Mouse (Mus musculus) monocyte, adult 2 months (primary cell): Measurements from ENCODE around the gene Spata20.

ENCODE experiments used
- DNase-seq, 2 experiments: peaks; one replicate each; pipeline ENCODE4 v3.0.0; 2022; ENCODE audit warnings: low spot score in 2 of 2, low read depth in 1 of 2

The Spata20 gene

GRCm38 (mm10) chr11:94486001-94486400 lies at the start of gene Spata20:
Gene Spata20 (minus strand): TSS chr11:94486179.
- peak in 1 of 2 experiments; percentile 39 for DNase-seq

GRCm38 (mm10) chr11:94533171-94533570 lies 47.2 kb upstream of the Spata20 start:
- DNase-seq, result no peak

DNA sequence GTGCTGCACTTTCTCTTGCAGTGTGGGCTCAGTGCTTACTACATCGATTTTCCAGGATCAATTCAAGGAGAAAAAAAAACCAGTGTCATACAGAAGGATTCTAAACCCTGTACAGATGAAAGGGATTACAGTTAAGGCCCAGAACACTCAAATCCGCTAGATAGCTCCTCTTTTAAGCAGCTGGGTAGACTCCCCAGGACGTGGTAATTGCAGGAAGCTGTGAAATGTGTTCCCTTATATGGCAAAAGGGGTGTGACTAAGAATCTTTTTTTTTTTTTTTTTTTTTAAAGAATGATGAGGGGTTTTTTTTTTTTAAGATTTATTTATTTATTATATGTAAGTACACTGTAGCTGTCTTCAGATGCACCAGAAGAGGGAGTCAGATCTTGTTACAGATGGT lies 42.9 kb upstream of the Spata20 start:
- no peak for DNase-seq

GRCm38 (mm10) chr11:94526171-94526879 lies 40.3 kb upstream of the Spata20 start:
- DNase-seq, result no peak

DNA sequence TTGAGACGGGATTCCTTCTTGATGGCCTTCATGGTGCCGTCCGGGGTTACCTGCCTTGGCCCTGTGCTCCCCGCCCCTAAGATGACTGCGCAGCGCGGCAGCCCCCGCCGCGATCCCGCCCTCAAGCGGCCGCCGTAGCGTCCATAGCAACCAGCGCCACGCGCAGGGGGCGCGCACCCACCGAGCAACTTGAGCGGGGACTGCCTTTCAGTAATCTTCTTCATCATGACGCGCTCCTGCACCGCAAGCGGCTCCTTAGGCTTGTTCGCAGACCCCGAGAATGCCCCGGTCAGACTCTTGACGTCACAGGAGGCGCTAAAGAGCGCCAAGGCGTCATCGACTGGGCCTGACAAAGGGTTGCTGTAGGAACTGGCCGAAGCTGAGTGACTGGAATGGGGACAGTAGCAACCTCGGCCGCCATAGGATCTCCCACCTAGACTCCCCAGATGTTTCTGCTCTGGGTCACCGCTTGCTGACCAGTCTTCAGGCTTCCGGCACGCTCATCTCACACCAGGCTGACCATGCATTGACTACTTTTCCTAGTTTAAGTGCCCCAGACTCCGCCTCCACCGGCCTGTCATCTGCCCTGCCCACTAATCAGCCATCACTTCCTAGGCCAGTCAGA lies 35.4 kb upstream of the Spata20 start, which contains the start of gene Mycbpap:
Gene Mycbpap, minus strand, starts transcription at position 524 of the 625 bp plus-strand sequence.
- peak in 1 of 2 experiments; percentile 29 for DNase-seq

DNA sequence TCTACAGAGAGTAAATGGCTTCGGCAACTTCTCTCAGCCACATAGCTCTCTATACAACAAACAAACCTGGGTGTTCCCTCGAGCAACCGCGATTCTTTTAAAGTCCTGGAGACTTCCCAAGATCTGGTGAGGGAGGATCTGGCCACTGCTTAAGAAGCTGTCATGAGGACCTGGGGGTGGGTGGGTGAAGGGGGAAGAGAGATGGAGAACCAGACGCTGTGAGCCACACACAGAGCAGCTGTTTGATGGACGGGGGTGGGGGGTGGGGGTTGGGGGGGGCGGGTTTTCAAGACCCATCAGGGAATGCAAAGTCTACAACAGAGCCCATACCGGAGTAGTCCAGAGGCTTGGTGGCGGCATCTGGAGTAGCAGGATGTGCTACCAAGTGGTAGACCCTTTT lies 27.5 kb upstream of the Spata20 start:
- no peak for DNase-seq

DNA sequence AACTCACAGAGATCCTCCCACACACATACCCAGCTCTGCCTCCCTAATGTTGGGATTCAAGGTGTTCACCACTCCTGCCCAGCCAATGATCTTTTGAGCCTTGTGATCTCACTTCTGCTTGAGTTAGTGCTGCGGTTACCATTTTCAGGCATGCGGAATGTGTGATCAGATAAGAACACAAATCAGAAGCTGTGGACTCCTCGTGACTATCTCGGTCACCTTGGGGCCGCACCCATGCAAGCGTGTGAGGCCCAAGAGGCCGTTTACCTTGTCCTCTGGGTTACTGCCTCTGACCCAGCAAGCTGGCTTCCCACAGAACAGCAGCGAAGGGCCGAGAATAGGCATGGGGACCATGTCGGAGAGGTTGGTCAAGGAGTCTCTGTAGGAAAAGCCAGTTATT lies 23.0 kb upstream of the Spata20 start:
- DNase-seq, result no peak

DNA sequence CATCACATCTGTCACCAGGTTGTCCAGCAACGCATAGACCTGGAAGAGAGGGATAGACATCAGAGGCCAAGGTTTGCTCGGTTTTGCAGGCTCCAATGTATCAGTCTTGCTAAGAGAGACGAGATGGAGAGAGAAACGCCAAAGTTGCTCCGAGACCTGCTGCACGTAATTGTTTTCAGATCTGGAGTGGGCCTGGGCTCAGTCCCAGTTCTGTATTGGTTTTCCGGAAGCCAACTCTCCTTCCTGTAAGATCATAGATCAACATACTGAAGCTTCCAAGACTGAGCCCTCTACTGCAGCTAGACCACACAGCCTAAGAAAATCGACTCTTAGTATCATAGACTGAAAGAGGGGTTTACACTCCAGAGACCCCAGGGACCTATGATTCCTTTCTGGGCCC lies 15.5 kb upstream of the Spata20 start:
- no peak for DNase-seq

GRCm38 (mm10) chr11:94500362-94500761 lies 14.4 kb upstream of the Spata20 start:
- no peak for DNase-seq

- DNase-seq, result no peak
Observed at GRCm38 (mm10) chr11:94499661-94500152, 13.7 kb upstream of the Spata20 start, which contains the start of gene Epn3. Gene Epn3 (minus strand): TSS chr11:94499974.

- DNase-seq, result no peak
Observed at GRCm38 (mm10) chr11:94499035-94499434, 13.1 kb upstream of the Spata20 start.

DNA sequence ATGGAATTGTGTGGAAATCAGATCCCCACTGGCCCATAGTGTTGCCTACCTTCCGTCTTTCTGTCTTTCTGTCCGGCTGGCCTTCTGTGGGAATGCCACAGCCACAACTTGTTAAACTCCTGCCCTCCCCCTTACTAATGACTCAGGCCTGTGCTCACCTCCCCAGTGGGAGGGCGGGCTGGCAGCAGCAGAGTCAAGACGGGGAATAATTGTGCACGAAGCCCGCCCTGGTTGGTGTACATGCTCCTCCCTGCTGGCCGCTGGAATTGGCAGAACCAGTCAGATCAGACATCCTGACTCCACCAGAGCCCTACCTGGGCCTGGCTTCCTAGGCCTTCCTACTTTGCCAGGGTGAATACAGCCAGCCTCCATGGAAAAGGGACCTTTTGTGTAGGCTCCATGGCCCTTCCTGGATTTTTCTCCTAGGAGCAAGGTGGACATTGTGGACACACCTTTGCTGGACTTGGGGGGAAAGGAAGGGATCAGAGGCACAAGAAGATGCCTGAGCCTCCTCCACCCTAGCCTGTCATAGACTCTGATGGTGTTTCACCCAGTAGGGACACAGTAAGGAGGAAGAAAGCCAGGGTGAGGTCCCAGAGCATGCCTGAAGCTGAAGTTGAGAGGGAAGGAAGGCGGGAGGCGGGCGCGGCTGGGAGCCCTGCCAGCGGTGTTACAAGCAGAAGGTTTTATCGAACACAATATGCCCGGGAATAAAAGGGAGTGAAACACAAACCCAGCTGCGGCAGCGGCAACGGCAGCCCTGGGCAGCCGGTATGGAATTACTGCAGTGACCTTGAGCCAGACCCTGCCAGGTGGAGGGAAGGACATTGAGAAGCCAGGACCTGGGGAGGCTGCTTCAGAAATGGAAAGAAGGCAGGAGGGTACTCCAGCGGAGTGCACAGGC lies 12.4 kb upstream of the Spata20 start:
- no peak for DNase-seq

DNA sequence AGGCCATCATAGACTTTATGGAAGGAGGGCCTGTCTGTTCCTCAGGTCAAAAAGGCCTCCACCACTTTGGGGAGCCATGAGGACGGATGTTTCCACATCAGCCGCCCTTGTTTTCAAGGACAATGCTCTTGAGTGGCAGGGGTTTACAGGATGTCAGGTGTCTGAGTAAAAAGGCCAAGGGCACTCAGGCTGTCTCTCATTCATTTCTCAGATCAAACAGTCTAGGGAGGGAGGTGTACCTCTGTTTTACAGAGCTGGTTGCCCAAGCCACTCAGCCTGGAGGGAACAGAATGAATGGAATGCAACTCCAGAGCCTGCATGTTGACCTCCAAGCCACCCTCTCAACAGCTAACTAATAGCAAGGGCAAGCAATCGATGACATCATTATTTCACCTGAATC lies 9.4 kb upstream of the Spata20 start:
- DNase-seq, result no peak

DNA sequence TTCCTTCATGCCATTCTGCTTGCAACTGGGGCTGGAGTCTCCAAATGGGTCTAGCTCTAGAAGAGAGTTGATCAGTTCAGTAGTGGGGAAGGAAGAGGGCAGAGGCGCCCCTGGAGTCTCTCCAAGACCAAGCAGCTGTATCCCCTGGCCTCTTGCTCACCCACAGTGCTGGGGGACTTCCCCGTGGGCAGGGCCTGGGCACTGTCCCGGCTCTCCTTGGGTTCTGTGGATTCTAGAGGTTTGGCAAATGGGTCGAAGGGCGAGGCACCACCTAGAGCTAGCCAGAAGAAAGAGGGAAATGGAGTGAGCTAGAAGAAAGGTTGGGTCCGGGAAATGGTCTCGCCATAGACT lies 5.7 kb upstream of the Spata20 start:
- no peak for DNase-seq

DNA sequence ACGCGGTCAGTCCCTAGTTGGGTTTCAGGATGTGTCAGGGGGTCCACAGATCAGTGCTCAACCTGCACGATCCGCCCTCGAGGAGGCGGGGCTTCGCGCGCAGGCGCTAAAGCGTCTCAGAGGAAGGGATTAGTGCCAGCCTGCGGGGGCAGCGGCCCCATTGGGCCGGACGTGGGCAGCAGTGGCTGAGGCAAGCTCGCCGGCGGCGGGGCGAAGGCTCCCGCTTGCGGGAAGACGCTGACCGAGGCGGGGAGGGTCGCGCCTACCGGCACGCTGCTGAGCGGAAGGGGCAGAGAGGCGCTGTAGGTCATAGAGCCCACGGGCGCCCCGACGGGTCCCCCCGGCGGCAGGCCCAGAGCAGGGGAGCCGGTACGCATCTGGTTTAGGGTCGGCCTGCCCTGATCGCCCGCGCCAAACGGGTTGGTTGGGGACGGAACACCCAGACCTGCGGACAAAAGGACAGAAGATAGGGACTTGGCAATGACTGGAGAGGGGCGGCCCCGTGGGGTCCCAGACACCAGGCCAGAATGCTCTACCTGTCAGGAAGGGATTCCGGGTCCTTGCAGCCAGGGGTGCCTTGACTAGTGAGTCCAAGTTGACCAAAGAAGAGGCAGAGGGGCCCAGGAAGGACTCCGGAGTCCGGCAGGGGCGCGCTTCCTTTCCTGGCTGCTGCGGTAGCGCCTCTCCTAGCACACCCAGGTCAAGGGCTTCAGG lies 5.2 kb upstream of the Spata20 start:
- DNase-seq, result no peak

DNA sequence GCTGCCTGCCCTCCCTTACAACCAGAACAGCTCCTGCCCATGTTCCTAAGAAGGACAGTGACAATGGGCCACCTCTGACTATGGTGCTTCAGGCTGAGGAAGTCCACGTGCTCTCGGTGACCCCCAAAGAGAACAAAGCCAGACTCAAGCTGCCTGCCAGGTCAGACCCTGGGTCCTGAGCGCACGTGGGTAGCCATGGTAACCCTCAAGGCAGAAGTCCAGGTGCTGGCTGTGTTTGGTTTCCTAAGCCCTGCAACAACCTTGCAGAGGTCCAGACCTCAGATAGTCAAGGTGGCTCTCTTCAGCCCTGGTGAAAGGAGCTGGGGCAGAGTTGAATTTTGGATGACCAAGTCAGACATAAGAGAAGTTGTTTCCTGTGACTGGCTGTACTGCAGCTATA lies 3.8 kb upstream of the Spata20 start:
- no peak for DNase-seq

DNA sequence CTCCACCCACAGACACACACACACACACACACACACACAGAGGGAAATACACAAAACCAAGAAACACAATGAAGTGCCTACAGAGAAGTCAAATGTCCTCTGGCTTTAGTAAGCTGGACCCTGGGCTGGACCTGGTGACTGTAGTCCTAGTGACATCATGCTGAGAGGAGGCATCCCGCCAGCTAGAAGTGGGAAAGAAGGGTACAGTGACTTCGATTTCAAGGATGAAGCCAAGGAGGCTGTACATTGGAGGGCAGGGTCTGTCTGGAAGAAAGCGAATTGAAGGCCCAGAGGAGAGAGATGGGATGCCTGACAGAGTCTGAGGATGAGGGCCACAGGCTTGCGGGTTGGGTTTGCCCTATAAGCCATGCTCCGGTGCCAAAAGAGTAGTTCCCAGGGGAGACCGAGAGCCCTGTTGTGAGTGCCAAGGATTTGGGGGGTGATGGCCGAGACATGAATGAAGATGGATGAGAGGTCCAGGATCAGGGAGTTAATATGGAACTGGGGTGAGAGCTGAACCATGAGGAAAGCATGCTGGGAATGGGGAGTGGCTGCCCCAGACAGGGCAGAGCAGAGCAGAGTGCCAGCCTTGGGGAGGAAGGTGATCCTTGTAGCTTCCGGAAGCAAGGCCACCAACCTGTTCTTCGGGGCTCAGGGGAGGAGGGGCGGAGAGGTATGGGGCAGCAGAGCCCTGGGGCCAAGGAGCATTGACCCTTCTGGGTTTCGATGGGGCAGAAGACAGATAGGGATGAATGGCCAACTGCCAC lies 3.0 kb upstream of the Spata20 start:
- no peak for DNase-seq

DNA sequence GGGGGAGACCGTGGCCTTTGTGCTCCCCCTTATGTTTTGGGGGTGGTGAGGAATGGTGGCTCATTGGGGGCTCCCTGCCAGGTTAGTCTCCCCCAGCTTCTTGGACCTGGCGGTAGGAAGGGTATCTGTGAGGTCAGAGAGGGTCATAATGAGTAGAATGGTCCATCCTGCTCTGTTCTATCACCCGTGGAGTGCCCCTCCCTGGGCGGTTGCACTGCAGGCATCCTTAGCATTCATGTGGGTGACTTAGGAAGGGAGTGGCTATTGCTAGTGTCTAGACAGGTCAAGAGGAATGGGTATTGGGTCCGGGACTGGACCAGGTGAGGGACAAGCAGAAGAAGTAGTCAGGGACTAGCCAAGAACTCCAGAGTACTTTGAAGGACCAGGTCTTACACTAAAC lies 756 bp downstream of the Spata20 start:
- no peak for DNase-seq

GRCm38 (mm10) chr11:94484636-94485035 lies 1.3 kb downstream of the Spata20 start:
- no peak for DNase-seq

DNA sequence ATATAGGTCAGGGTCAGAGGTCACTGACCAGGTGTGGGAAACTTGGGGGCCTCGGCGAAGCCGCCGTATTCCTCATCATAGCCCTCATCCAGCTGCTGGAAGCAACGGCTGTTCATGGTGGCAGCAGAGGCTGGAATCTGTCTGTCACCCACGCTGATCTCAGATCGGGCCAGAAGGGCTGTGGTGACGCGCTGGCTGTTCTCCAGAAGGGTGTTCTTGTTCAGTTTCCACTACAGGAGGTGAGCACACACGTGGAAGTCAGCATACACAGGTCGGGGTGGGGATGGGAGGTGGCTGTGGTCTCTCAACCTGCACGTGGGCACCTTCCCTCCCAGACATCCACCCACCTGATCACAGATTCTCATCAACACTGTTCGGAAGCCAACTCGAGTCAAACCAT lies 2.1 kb downstream of the Spata20 start:
- no peak for DNase-seq
